Mouse (Mus musculus) CH12.LX (cell line): Measurements from ENCODE around the gene Mpzl1. TPM values are rescaled to one million over a fixed set of nuclear protein-coding genes. Genes with fewer than 3 reads are reported as not detected.

ENCODE experiments used
- DNase-seq: peaks from one replicate; pipeline ENCODE4 v3.0.0-alpha.2; 2013; ENCODE audit errors: extremely low read depth
- H3K27ac ChIP-seq: 2 replicates; pipeline ENCODE4 v1.5.1; 2012; ENCODE audit warnings: low read depth, mild to moderate bottlenecking, control low read depth, moderate library complexity; ENCODE audit not compliant: insufficient read depth
- H3K27me3 ChIP-seq: replicated peaks from 2 replicates; pipeline ENCODE3; 2012; ENCODE audit warnings: inconsistent platforms
- H3K36me3 ChIP-seq, 2 experiments: replicated peaks in 1 of 2; 2 replicates each; pipeline versions ENCODE3 to v1.6.1; 2012; ENCODE audit warnings: inconsistent platforms in 1 of 2, low read length in 1 of 2, mild to moderate bottlenecking in 1 of 2, mixed read lengths in 1 of 2, moderate library complexity in 1 of 2; ENCODE audit not compliant: control insufficient read depth in 1 of 2, insufficient read depth in 1 of 2
- H3K4me1 ChIP-seq, 2 experiments: 2 replicates each; pipeline ENCODE4 v1.6.1; 2012; ENCODE audit warnings: inconsistent platforms in 1 of 2, moderate library complexity in 1 of 2; ENCODE audit not compliant: insufficient read depth in 2 of 2, control insufficient read depth in 1 of 2
- H3K4me2 ChIP-seq: 2 replicates; pipeline ENCODE4 v1.6.1; 2012; ENCODE audit warnings: low read depth, mild to moderate bottlenecking, control low read depth; ENCODE audit not compliant: poor library complexity, insufficient read depth, severe bottlenecking
- H3K4me3 ChIP-seq, 3 experiments: fragments of 150-350 bp in 1 of 3; sonication (generic) in 1 of 3; replicated peaks in 1 of 3; 2 replicates each; pipeline versions ENCODE3 to v1.5.1; 2011 to 2012; ENCODE audit warnings: low read depth in 2 of 3, low read length in 2 of 3, mild to moderate bottlenecking in 2 of 3, moderate library complexity in 2 of 3, control low read depth in 1 of 3, improper control_type of control experiment in 1 of 3, inconsistent platforms in 1 of 3, mixed read lengths in 1 of 3; ENCODE audit not compliant: poor library complexity in 1 of 3
- H3K79me2 ChIP-seq: replicated peaks from 2 replicates; pipeline ENCODE4 v1.6.1; 2012; ENCODE audit warnings: mild to moderate bottlenecking, moderate library complexity; ENCODE audit not compliant: control insufficient read depth, poor library complexity, insufficient read depth, severe bottlenecking; ENCODE audit errors: extremely low read depth
- H3K9ac ChIP-seq: 2 replicates; pipeline ENCODE4 v1.6.1; 2012; ENCODE audit warnings: low read depth, mild to moderate bottlenecking, control low read depth, moderate library complexity; ENCODE audit not compliant: insufficient read depth
- H3K9me3 ChIP-seq: replicated peaks from 2 replicates; pipeline ENCODE3; 2012; ENCODE audit warnings: low read length, inconsistent platforms, mixed read lengths
- BHLHE40 ChIP-seq: IDR thresholded peaks from 2 replicates; pipeline ENCODE4 v1.6.1; 2011; ENCODE audit warnings: mild to moderate bottlenecking, low read depth, low read length, improper control_type of control experiment
- CHD2 ChIP-seq: IDR thresholded peaks from 2 replicates; pipeline ENCODE4 v1.6.1; 2011; ENCODE audit warnings: low read length, improper control_type of control experiment
- EP300 ChIP-seq: IDR thresholded peaks from 2 replicates; pipeline ENCODE4 v1.6.1; 2011; ENCODE audit warnings: low read length, improper control_type of control experiment
- GABPA ChIP-seq: IDR thresholded peaks from 2 replicates; pipeline ENCODE4 v1.6.1; 2012; ENCODE audit warnings: low read depth, low read length, improper control_type of control experiment, inconsistent platforms; ENCODE audit not compliant: insufficient replicate concordance
- JUN ChIP-seq: IDR thresholded peaks from 2 replicates; pipeline ENCODE4 v1.6.1; 2011; ENCODE audit warnings: low read depth, mild to moderate bottlenecking, low read length, improper control_type of control experiment, moderate library complexity; ENCODE audit not compliant: insufficient read depth
- KAT2A ChIP-seq: IDR thresholded peaks from 2 replicates; pipeline ENCODE4 v1.6.1; 2012; ENCODE audit warnings: low read length, improper control_type of control experiment, inconsistent platforms; ENCODE audit not compliant: insufficient replicate concordance
- MAX ChIP-seq: IDR thresholded peaks from 2 replicates; pipeline ENCODE4 v1.6.1; 2011; ENCODE audit warnings: low read length, improper control_type of control experiment
- MAZ ChIP-seq: IDR thresholded peaks from 2 replicates; pipeline ENCODE4 v1.6.1; 2012; ENCODE audit warnings: low read depth, mild to moderate bottlenecking, inconsistent platforms, low read length, improper control_type of control experiment, moderate library complexity
- NRF1 ChIP-seq: IDR thresholded peaks from 2 replicates; pipeline ENCODE4 v1.6.1; 2014; ENCODE audit warnings: low read depth, mild to moderate bottlenecking, inconsistent platforms, low read length, improper control_type of control experiment, moderate library complexity
- PAX5 ChIP-seq: IDR thresholded peaks from 2 replicates; pipeline ENCODE4 v1.6.1; 2012; ENCODE audit warnings: low read length, inconsistent platforms, mixed read lengths
- RAD21 ChIP-seq: IDR thresholded peaks from 2 replicates; pipeline ENCODE4 v1.6.1; 2011; ENCODE audit warnings: low read depth, mild to moderate bottlenecking, low read length, improper control_type of control experiment, moderate library complexity
- TBP ChIP-seq: conservative IDR thresholded peaks from 2 replicates; pipeline ENCODE4 v1.6.1; 2011; ENCODE audit warnings: low read depth, low read length, improper control_type of control experiment
- TCF12 ChIP-seq: IDR thresholded peaks from 2 replicates; pipeline ENCODE4 v1.6.1; 2014; ENCODE audit warnings: low read depth, mild to moderate bottlenecking, inconsistent platforms, low read length, improper control_type of control experiment
- USF1 ChIP-seq: IDR thresholded peaks from 2 replicates; pipeline ENCODE4 v1.6.1; 2014; ENCODE audit warnings: low read depth, mild to moderate bottlenecking, inconsistent platforms, low read length, improper control_type of control experiment
- USF2 ChIP-seq: conservative IDR thresholded peaks from 2 replicates; pipeline ENCODE4 v1.6.1; 2011; ENCODE audit warnings: low read depth, low read length, improper control_type of control experiment
- ZC3H11A ChIP-seq: IDR thresholded peaks from 2 replicates; pipeline ENCODE4 v1.6.1; 2012; ENCODE audit warnings: low read depth, mild to moderate bottlenecking, inconsistent platforms, low read length, improper control_type of control experiment
- ZKSCAN1 ChIP-seq: IDR thresholded peaks from 2 replicates; pipeline ENCODE4 v1.6.1; 2012; ENCODE audit warnings: low read depth, inconsistent platforms, low read length, improper control_type of control experiment, borderline replicate concordance
- ZMIZ1 ChIP-seq: IDR thresholded peaks from 2 replicates; pipeline ENCODE4 v1.6.1; 2012; ENCODE audit warnings: low read depth, mild to moderate bottlenecking, inconsistent platforms, low read length, improper control_type of control experiment
- ZNF384 ChIP-seq: IDR thresholded peaks from 2 replicates; pipeline ENCODE4 v1.6.1; 2012; ENCODE audit warnings: low read depth, low read length, improper control_type of control experiment, inconsistent platforms
- dilution Hi-C: fragments of 300-500 bp; cut with MboI; formaldehyde crosslinking; loops from 2 replicates; pipeline ENCODE4 v1.14.3; 2020; ENCODE audit warnings: low sequenced_read_pairs; ENCODE audit not compliant: extremely low pct_unique_long_range_greater_than_20kb, extremely low pct_ligation_motif_present
- in situ Hi-C: fragments of 300-500 bp; cut with MboI; formaldehyde crosslinking; loops from 3 replicates; pipeline ENCODE4 v1.14.3; 2019; ENCODE audit warnings: low sequenced_read_pairs, low pct_ligation_motif_present, low pct_unique_long_range_greater_than_20kb, mixed read lengths
- polyA plus RNA-seq: library from polyadenylated mRNA; unstranded; fragments of >175 nt; gene quantifications from 2 replicates; pipeline ENCODE4 v1.2.1, GENCODE M21; 2012; ENCODE audit warnings: low read depth; ENCODE audit not compliant: insufficient read length
- total RNA-seq, 2 experiments: library from RNA; depleted of rRNA; stranded (reverse); fragments of 300-350 nt in 1 of 2; fragments of >200 nt in 1 of 2; gene quantifications; 2 replicates each; pipeline ENCODE4 v1.2.3; 2012 to 2014

The Mpzl1 gene
- total and polyA plus RNA-seq, 3 experiments: 2.8 to 6.7 (median 6.5) TPM

- H3K79me2 ChIP-seq: no peaks in the 10 kb centered on the region
- in situ Hi-C loops: loop anchor here (25.0 kb wide), 1 partner anchor 493 kb away; no protein-coding TSS in a partner anchor
- peaks cover 4 to 87% of the 10 kb centered on the region in 2 experiments for H3K36me3 ChIP-seq
- no peak for DNase-seq
- TF ChIP-seq ZNF384 (peak; percentile 66), GABPA (no peak)
- H3K4me2 ChIP-seq: no peak overlapping the region
- H3K9ac ChIP-seq: no peak overlapping the region
- no peak overlapping the region for H3K27ac ChIP-seq
- dilution Hi-C loops: no loop called here
- H3K27me3 ChIP-seq: no peaks in the 10 kb centered on the region
- peaks cover 0 to 36% of the 10 kb centered on the region in 2 experiments; a peak in 2 of 4 replicates for H3K4me1 ChIP-seq
- H3K4me3 ChIP-seq: no peak overlapping the region
- H3K9me3 ChIP-seq: no peaks in the 10 kb centered on the region
These were observed 34.6 kb upstream of the Mpzl1 start for GRCm38 (mm10) chr1:165668904-165669303.

GRCm38 (mm10) chr1:165667380-165667779 is 33.0 kb upstream of the Mpzl1 start:
- dilution Hi-C loops (no loop called here), in situ Hi-C loops (loop anchor here (25.0 kb wide), 1 partner anchor 495 kb away; no protein-coding TSS in a partner anchor)
- Histone ChIP-seq H3K4me3 (no peak overlapping the region), H3K4me1 (peaks cover 13 to 44% of the 10 kb centered on the region in 2 experiments), H3K27ac (no peak overlapping the region), H3K79me2 (no peaks in the 10 kb centered on the region), H3K9me3 (no peaks in the 10 kb centered on the region), H3K9ac (no peak overlapping the region), H3K4me2 (no peak overlapping the region), H3K36me3 (peaks cover 11 to 89% of the 10 kb centered on the region in 2 experiments), H3K27me3 (no peaks in the 10 kb centered on the region)
- TF ChIP-seq PAX5: no peak
- DNase-seq: no peak

GRCm38 (mm10) chr1:165666944-165667343 is 32.6 kb upstream of the Mpzl1 start:
- H3K9ac ChIP-seq: no peak overlapping the region
- no peaks in the 10 kb centered on the region for H3K27me3 ChIP-seq
- TF ChIP-seq TBP (no peak), MAX (no peak), USF2 (no peak), JUN (no peak), MAZ (no peak), RAD21 (no peak), ZMIZ1 (no peak), EP300 (no peak), KAT2A (no peak), ZKSCAN1 (no peak), ZNF384 (no peak), ZC3H11A (no peak), USF1 (no peak), NRF1 (no peak), TCF12 (no peak), CHD2 (no peak), BHLHE40 (no peak)
- dilution Hi-C loops: no loop called here
- peaks cover 16 to 48% of the 10 kb centered on the region in 2 experiments for H3K4me1 ChIP-seq
- in situ Hi-C loops: loop anchor here (25.0 kb wide), 1 partner anchor 495 kb away; no protein-coding TSS in a partner anchor
- DNase-seq: no peak
- H3K9me3 ChIP-seq: no peaks in the 10 kb centered on the region
- H3K4me2 ChIP-seq: no peak overlapping the region
- H3K36me3 ChIP-seq: peaks cover 14 to 89% of the 10 kb centered on the region in 2 experiments
- no peaks in the 10 kb centered on the region for H3K79me2 ChIP-seq
- H3K4me3 ChIP-seq: no peak overlapping the region
- no peak overlapping the region for H3K27ac ChIP-seq
